25 mouse cellular contexts compared by ENCODE assay signal in the genomic region with DNA sequence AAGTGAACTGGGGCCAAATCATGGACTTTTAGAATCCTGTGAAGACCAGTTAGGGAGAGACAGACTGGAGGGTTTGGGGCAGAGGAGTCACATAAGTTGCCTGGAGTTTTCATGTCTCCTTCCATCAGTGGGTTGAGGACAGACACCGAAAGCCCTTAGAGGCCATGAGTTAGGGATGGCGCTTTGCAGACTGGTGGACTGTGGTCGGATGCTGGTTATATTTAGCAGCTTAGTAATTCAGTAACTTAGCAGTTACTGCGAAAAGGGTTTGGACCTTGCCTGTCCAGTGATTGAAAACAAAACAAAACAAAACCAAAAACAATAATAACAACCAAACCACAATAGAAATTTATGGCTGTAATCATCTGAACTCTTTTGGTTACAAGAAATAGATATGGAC. TPM values are rescaled to one million over a fixed set of nuclear protein-coding genes. Genes with fewer than 3 reads are reported as not detected.
DNase-seq lines count a peak whose midpoint lies in the region; ATAC-seq and TF ChIP-seq lines count a peak whose summit lies in the region.
"Had no signal": no experiment of that assay in that cellular context is flagged by ENCODE, and none has a peak within 500 bp of the region (broad histone marks: within the 10 kb centered on the region; RNA-seq: fewer than 3 reads in every experiment).

No protein-coding gene starts in this region.

- TF ChIP-seq POLR2A in kidney, adult 2 months (IDR thresholded peaks at IDR 0.05; ENCODE audit: low read depth, low read length), result no peak

- WGBS in kidney, embryonic 14.5 days, result 85% methylated on average over 4 of the region's 4 CpGs
- WGBS in kidney, adult 2 months, result 42% methylated on average over 4 of the region's 4 CpGs

- H3K4me3 ChIP-seq in kidney, embryonic 14.5 days (ENCODE audit: low read length), result no peak overlapping the region
- no peak overlapping the region for H3K4me3 ChIP-seq in kidney, adult 2 months (ENCODE audit: insufficient read depth, low read depth, low read length)
- H3K4me3 ChIP-seq in gastrocnemius, adult 2 months, result no peak overlapping the region
- H3K4me3 ChIP-seq: embryonic facial prominence, embryonic 13.5 days; forebrain, embryonic 12.5 days; heart, adult 2 months; heart, embryonic 15.5 days; hindbrain, embryonic 10.5 days; hindbrain, embryonic 15.5 days had no signal

- TF ChIP-seq CTCF in kidney, adult 2 months (conservative IDR thresholded peaks at IDR 0.05; ENCODE audit: insufficient read depth, insufficient read length, low read depth, low read length), result no peak
- TF ChIP-seq CTCF in gastrocnemius, adult 2 months (IDR thresholded peaks at IDR 0.05), result no peak

- H3K27ac ChIP-seq in kidney, embryonic 14.5 days (ENCODE audit: low read depth, low read length), result no peak overlapping the region
- H3K27ac ChIP-seq in kidney, adult 2 months (ENCODE audit: insufficient read depth, low read depth, low read length), result peak overlapping the region; percentile 81
- H3K27ac ChIP-seq in gastrocnemius, adult 2 months, result no peak overlapping the region
- H3K27ac ChIP-seq: embryonic facial prominence, embryonic 13.5 days; forebrain, embryonic 12.5 days; heart, adult 2 months; heart, embryonic 15.5 days; hindbrain, embryonic 10.5 days; hindbrain, embryonic 15.5 days had no signal

- no peak for ATAC-seq in kidney, embryonic 14.5 days (ENCODE audit: low FRiP score, low TSS enrichment)
- ATAC-seq: activated CD4-positive, CD25-positive, alpha-beta regulatory T cell, adult 4 months; CD4-positive, CD25-positive, alpha-beta regulatory T cell, adult 4 months; forebrain, embryonic 16.5 days; Patski had no signal

- H3K27me3 ChIP-seq in kidney, embryonic 14.5 days (ENCODE audit: control insufficient read depth, insufficient read depth, low read length), result no peaks in the 10 kb centered on the region
- H3K27me3 ChIP-seq in kidney, adult 2 months (replicated peaks; ENCODE audit: control insufficient read depth, insufficient read depth, low read length), result no peaks in the 10 kb centered on the region
- H3K27me3 ChIP-seq: hindbrain, embryonic 15.5 days had no signal

- no peaks in the 10 kb centered on the region for H3K4me1 ChIP-seq in kidney, embryonic 14.5 days (ENCODE audit: control insufficient read depth, insufficient read depth, low read length)
- peaks cover 10% of the 10 kb centered on the region for H3K4me1 ChIP-seq in kidney, adult 2 months (ENCODE audit: control insufficient read depth, insufficient read depth, low read length)
- H3K4me1 ChIP-seq: heart, embryonic 15.5 days had no signal

- no peaks in the 10 kb centered on the region for H3K9me3 ChIP-seq in kidney, embryonic 14.5 days (ENCODE audit: control insufficient read depth, low read length)
- H3K9me3 ChIP-seq: embryonic facial prominence, embryonic 13.5 days; forebrain, embryonic 12.5 days; heart, embryonic 15.5 days; hindbrain, embryonic 10.5 days; hindbrain, embryonic 15.5 days had no signal

- DNase-seq in kidney, adult 11 months, result peak; percentile 53
- DNase-seq in kidney, adult 2 months, result peak; percentile 79
- peak; percentile 23 for DNase-seq in kidney, postnatal 10 days
- DNase-seq in cerebellum, adult 11-12 months, result no peak
- DNase-seq in gastrocnemius, adult 2 months, result no peak
- DNase-seq in cerebellum, adult 8-10 months, result no peak
- DNase-seq: adrenal gland, postnatal 14 days; B cell, adult 2 months; cerebellum, adult 18-20 months; cerebellum, postnatal 10 days; gastrocnemius, postnatal 14 days; heart, adult 2 months; heart, postnatal 14 days had no signal

- no peak overlapping the region for H3K9ac ChIP-seq in kidney, embryonic 14.5 days (ENCODE audit: low read depth, low read length)
- H3K9ac ChIP-seq: embryonic facial prominence, embryonic 13.5 days; forebrain, embryonic 12.5 days; heart, embryonic 15.5 days; hindbrain, embryonic 15.5 days had no signal

- intact Hi-C loops in gastrocnemius, adult 2 months (cut with DNase I), result no loop called here

- H3K4me2 ChIP-seq in kidney, embryonic 14.5 days (replicated peaks; ENCODE audit: low read depth, low read length), result no peak overlapping the region
- H3K4me2 ChIP-seq: embryonic facial prominence, embryonic 13.5 days; forebrain, embryonic 12.5 days; heart, embryonic 11.5 days; heart, embryonic 15.5 days; hindbrain, embryonic 15.5 days had no signal

- no peaks in the 10 kb centered on the region for H3K36me3 ChIP-seq in kidney, embryonic 14.5 days (ENCODE audit: control insufficient read depth, insufficient read depth, low read length)
- H3K36me3 ChIP-seq in kidney, adult 2 months (ENCODE audit: control insufficient read depth, insufficient read depth, low read length), result no peaks in the 10 kb centered on the region
- H3K36me3 ChIP-seq: embryonic facial prominence, embryonic 13.5 days; forebrain, embryonic 12.5 days; heart, embryonic 15.5 days; hindbrain, embryonic 10.5 days; hindbrain, embryonic 15.5 days had no signal

RNA-seq across cellular contexts. Expression of gene Ksr2, which starts 29.3 kb away (rescaled TPM):
- polyA plus RNA-seq in kidney, embryonic 14.5 days (2014; fragmentation: Nextera tagmentation; extraction: Ambion mirVana), result 0.58 and 0.79 TPM in 2 replicates
- polyA plus RNA-seq in kidney, adult 2 months (2012; rRNA removed), result 1.6 and 1.9 TPM in 2 replicates
- total RNA-seq in gastrocnemius, adult 2 months (2021), result under 1 TPM; 0.03 to 0.11 TPM
- total RNA-seq: MEL had no signal
- polyA plus RNA-seq: Patski had no signal

RNA-seq across cellular contexts. Expression of gene Rfc5, which starts 54.3 kb away (rescaled TPM):
- 97.1 and 111 TPM in 2 replicates for polyA plus RNA-seq in kidney, embryonic 14.5 days (2014; fragmentation: Nextera tagmentation; extraction: Ambion mirVana)
- polyA plus RNA-seq in kidney, adult 2 months (2012; rRNA removed), result 12.9 and 13.0 TPM in 2 replicates
- total RNA-seq in gastrocnemius, adult 2 months (2021), result 1 to 10 TPM in 1 of 2 experiments, under 1 TPM in 1; 0.84 to 1.1 TPM

Comparison
In these comparisons a context has a peak if more than half of its experiments do, and no peak if none do; other contexts are left out.
1. DNase-seq: peak in kidney, adult 11 months (single experiment), kidney, adult 2 months (single experiment) and kidney, postnatal 10 days (single experiment); none in cerebellum, adult 11-12 months (single experiment), gastrocnemius, adult 2 months (single experiment) and cerebellum, adult 8-10 months (single experiment).